Mouse (Mus musculus): Measurements from ENCODE around the gene Bbof1. TPM values are rescaled to one million over a fixed set of nuclear protein-coding genes. Genes with fewer than 3 reads are reported as not detected.
A peak's percentile ranks its signal among the peaks of the same experiment; 100 is the strongest.

Gene Bbof1
- 1 to 10 TPM in 3 of 4 experiments, under 1 TPM in 1; 0.92 to 2.3 (median 1.4) TPM for total RNA-seq (2022)

DNA sequence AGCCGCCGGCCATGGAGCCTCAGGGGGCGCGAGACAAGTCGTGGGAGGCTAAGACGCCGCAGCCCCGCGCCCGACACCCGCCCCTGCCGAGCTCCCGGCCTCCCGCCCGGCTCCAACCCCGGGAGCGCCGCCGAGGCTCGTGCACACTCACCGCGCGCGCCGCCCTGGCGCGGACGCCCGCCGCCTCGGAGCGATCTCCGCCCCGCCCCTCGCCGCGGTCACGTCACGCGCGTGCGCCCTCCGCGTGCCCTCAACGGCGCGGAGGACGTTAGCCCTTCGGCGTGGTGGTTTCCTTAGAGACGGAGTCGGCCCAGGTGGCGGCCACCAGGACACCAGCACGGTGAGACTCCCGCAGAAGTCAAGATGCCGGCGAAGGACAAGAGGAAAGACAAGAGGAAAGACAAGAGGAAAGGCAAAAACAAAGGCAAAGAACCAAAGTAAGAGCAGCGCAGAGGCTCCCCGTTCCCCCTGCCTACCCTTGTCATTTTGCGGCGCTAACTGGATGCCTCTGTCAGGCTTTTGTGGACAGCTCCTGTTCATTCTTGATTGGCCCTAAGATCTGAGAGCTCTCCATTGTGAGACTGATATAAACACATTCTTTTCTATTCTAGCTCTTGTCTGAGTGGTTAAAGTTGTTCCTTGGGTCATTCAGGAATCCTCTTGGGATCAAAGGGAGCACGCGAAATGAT, at the start of gene Bbof1, which contains the start of gene Entpd5:
Gene Bbof1 (plus strand): TSS at position 253 of the 689 bp plus-strand sequence.
Gene Entpd5 (minus strand): TSS at position 211 of the 689 bp plus-strand sequence.
- DNase-seq (ENCODE audit: low spot score), result peak; percentile 85

DNA sequence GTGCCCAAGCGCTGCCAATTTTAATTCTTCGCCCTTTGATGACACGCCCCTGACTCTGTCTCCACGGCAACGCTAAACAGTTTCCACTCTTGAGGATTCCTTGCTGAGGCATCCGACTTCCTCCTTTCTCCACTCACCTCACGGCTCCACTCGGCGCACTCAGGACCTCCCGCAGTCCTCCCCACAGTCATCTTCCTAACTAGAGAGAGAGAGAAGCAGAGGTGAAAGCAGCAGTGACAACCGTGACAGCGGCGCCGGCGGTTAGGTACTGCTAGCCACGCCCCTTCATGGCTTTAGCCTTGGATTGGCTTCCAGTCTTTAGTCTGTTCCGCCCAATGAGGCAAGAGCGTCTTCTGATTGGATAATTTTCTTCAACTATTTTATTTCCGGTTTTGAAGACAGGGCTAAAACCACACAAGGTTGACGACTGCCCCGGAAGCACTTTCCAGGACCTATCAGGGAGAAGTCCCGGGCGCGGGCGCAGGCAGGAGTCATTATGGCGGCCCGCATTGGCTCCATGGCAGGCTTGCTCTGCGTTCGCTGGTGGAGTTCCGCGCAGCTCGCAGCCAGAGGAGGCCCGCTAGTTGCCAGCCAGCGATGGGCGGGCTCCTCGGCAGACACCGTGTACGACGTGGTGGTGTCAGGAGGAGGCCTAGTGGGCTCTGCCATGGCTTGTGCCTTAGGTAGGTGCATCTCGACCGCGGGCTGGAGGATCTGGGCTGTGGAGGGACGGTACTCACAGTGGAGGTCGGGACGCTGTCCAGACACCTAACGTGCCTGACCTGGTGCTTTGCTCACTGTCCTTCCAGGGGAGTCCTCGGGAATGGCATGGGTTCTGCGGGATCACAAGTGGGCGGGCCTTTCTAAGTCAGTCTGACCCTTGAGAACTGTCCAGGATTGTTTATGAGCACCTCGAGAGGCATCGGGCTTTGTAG, 47.0 kb upstream of the Bbof1 start, which contains the start of the genes Coq6 and Fam161b:
Gene Coq6 (plus strand): TSS at position 103 of the 935 bp plus-strand sequence.
Gene Fam161b (minus strand): TSS at position 279 of the 935 bp plus-strand sequence.
- peak; percentile 97 for DNase-seq (ENCODE audit: low spot score)

GRCm38 (mm10) chr12:84362872-84363271, 46.0 kb upstream of the Bbof1 start:
- no peak for DNase-seq (ENCODE audit: low spot score)

DNA sequence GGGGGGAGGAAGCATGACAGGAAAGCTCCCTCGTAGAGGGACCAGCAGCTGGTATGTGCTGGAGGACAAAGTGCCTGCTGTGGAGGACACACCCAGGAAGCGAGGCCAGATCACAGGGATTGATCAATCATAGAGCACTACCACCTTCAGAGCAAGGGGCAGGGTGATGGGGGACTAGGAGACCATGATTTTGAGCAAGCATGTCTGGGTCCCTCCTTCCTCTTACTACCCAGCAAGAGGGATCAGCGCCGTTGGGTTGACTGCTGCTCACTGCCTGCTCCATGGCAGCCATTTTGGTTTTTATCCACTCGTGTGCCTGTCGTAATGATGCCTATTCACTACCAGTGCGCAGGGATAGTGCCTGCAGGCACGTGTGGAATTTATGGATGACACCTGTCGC, 44.6 kb upstream of the Bbof1 start:
- no peak for DNase-seq (ENCODE audit: low spot score)

- DNase-seq (ENCODE audit: low spot score), result no peak
These were observed 43.7 kb upstream of the Bbof1 start for GRCm38 (mm10) chr12:84365137-84365536.

DNA sequence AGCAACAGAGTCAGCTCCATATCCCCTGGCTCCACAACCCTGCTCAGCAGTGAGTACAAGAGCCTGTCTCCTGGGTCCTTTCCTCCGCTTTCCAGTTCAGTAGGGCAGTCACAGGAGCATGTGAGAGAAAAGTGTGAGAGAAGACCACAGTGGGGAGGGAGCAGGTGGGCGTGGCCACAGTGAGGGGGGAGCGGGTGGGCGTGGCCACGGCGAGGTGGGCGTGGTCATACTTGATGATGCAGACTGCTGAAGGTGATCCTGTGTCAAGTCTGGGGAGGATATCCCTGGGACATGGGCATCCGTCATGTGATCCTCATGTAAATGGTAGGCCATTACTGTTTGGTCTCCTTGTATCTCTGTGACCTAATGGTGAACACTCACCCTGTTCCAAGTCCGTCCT, 41.9 kb upstream of the Bbof1 start:
- no peak for DNase-seq (ENCODE audit: low spot score)

GRCm38 (mm10) chr12:84371647-84372046, 37.2 kb upstream of the Bbof1 start:
- DNase-seq (ENCODE audit: low spot score), result no peak

- no peak for DNase-seq (ENCODE audit: low spot score)
These were observed 34.9 kb upstream of the Bbof1 start for GRCm38 (mm10) chr12:84373831-84374481.

DNA sequence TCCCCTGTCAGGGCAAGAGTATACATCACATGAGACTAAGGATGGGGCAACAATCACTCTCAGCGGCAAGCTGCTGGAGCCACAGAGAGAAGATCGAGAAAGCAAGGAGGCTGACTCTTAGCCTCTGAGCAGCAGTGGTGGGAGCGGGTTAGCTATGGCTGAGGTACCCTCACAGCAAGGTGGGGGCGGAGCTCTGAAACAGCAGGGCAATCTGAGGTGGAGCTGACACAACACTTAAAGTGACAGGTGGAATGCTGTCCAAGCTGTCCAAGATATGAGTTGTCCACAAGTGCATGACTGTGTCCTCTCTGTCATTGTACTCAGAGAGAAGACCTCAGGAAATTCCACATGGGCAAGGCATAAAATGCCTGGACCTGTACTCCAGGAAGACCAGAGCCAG, 26.5 kb upstream of the Bbof1 start:
- DNase-seq (ENCODE audit: low spot score), result no peak

DNA sequence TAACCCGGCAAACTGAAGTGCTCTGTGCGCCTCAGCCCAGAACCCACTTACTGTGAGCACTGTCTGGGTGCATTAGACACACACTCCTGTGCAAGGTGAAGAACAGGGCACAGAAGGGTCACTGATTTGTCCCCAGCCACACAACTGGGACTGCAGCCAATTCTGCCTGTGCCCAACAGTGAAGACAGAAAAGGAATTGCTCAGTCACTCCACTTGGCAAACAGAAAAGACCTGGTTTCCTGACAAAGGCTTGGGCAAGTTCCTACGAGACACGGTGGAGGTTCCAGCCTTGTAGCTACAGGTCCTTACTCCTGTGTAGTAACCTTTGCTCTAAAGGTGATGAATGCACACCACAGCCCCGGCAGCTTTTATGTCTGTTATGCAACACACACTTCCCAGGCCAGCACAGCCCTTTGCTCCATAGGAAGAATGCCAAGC, 24.2 kb upstream of the Bbof1 start:
- peak; percentile 59 for DNase-seq (ENCODE audit: low spot score)

DNA sequence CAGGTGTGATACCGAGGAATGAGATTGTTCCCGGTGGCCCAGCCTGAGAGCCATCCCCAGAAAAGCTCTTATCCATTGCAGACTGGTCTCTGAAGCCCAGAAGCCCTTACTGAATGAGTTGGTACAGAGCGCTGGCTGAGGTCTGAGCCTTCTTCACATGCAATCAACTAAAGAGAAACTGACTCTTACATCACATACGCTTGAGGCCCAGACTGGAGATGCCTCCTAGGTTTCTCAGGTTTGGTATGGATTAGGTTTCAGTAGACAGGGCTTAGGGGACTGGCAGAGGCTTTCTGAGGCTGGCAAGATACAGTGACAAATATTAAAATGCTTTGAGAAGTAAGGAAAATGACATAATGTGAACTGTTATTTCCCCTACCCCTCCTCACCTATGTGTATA, 23.5 kb upstream of the Bbof1 start:
- no peak for DNase-seq (ENCODE audit: low spot score)

DNA sequence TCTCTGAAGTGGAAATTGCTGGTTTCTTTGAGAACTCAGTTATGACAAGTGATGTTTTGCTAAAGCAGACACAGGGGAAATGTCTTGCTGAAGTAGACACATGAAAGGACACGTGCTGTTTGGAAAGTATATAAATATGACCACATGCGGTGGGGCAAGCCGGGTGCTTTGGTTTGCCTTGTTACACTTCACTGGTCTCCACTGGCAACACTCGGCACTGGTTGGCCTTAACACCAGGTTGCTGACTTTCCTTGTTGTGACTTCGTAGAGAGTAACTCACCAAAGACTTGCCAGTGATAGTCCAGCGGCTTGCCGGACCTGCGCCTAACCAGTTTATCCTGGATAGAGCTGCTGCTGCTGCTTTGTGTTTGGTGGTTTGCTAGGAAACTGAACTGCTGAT, 20.8 kb upstream of the Bbof1 start:
- no peak for DNase-seq (ENCODE audit: low spot score)

DNA sequence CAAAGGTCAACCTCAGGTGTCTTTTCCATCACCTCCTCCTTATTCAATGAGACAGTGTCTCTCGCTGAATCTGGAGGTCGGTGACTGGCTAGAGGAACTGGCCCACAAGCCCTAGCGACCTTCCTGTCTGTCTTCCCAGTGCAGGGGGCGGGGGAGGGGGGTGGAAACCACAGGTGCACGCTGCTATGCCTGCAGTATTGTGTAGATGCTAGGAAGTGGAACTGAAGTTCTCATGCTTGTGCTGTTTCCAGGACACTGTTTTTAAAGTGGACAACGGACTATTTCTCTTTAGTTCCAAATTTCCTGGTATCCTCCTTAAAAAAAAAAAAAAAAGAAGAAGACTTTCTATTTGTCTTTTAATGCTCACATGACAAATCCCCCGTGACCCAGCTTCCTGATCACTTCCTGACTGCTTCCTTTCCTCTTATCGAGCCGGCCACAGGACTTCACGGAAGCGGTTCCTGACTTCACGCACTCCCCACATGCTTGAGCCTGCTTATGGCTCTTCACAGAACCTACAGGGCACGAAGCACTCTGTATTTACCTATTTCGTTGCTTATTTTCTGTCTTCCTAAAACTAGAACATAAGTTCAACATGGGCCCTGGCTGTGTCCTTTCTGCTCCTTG, 20.0 kb upstream of the Bbof1 start:
- peak; percentile 30 for DNase-seq (ENCODE audit: low spot score)

GRCm38 (mm10) chr12:84390336-84390735, 18.5 kb upstream of the Bbof1 start:
- no peak for DNase-seq (ENCODE audit: low spot score)

DNA sequence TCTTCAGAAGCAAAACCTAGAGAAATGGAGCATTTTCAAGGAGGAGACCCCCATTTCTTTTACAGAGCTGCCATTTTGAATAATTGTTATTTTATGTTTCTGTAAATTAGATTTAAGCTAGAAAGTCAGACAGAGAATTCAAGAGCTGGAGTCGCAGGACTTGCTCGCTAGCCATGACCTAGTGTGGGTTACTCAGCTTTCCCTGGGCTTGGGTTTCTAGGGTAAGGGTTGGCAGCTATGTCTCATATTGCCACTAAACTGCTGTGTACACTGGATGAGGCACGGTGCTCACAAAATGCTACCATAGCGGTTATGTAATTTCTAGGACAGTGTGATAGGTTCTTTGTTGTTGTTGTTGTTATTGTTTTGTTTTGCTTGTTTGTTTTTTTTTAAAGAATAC, 16.2 kb upstream of the Bbof1 start:
- DNase-seq (ENCODE audit: low spot score), result no peak

- DNase-seq (ENCODE audit: low spot score), result no peak
These were observed 15.0 kb upstream of the Bbof1 start for GRCm38 (mm10) chr12:84393847-84394246.

DNA sequence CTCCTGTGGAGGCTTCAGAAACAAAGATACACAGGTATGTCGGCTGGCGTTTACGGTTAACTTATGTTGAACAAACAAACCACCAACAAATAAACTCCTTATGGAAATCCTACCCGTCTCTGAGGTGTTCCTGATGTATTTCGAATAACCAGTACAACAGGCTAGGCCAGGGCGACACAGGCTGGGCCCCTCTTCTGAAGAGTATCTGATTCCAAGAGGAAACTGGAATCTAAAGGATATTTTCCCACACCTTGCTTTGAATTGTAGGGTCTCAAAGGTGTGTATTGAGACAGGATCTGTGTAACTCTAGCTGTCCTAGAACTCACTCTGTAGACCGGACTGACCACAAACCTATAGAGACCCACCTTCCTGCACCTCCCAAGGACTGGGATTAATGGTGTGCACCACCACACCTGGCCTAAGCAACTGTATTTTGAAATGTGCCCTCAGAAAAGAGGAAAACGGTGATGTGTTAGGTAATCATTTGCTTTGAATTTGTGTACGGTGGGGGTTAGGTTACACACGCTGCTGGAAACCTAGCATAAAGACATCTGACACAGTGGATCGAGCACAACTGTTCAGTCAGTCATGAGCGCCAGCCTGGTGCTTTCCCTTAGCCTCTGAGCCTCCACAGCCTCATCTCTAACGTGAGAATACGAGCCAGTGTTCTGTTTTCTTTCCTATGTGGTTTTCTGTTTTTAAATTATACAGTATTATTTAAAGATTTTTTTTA, 11.8 kb upstream of the Bbof1 start:
- DNase-seq (ENCODE audit: low spot score), result no peak

DNA sequence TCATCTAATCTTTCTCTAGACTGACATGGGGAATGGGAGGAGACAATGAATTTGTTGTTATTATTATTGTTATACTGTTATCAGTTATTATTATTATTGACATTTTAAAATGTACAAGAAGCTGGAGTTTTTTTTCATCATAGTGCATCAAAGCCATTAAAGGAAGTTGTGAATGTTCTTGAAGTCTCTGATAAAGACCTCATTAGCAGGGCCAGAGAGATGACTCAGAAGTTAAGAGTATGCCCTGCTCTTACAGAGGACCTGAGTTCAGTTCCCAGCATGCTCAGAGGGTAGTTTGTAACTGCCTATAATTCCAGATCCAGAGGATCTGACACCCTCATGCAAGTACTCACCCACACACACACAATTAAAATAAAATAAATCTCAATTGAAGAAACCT, 11.2 kb upstream of the Bbof1 start:
- no peak for DNase-seq (ENCODE audit: low spot score)

DNA sequence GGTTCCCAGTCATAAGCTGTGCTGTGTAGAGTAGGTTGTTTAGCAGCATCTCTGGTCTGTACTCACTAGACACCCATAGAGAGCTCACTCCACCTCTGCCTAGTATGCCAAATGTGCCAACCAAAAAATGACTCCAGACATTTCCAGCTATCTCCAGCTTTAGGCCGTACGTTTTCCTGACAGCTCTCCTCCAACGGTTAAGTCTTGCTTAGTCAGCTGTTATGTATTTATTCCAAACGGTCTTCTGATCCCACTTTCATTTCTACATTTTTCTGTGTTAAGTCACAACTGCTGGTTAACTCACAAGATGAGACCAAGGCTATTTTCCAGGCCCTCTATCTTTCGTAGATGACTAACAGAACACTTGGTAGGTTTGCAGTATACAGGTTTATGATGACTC, 10.2 kb upstream of the Bbof1 start:
- DNase-seq (ENCODE audit: low spot score), result no peak

DNA sequence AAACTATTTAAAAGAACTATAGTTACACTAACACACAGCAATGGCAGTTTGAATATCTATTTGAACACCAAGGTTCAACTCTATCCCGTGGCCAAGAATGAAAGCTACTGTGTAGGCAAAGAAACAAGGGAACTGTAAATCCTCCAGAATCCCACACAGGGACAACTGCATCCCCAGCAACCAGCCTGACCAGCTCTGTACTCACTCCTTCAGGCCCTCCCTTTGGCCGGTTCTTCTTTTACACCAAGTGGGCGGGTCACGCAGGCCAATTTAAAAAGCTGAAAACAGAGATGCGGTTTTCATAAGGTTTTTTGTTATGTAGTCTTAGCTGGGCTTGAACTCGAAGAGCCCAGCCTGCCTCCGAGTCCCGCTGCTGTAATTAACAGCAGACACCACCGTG, 9.7 kb upstream of the Bbof1 start:
- no peak for DNase-seq (ENCODE audit: low spot score)

DNA sequence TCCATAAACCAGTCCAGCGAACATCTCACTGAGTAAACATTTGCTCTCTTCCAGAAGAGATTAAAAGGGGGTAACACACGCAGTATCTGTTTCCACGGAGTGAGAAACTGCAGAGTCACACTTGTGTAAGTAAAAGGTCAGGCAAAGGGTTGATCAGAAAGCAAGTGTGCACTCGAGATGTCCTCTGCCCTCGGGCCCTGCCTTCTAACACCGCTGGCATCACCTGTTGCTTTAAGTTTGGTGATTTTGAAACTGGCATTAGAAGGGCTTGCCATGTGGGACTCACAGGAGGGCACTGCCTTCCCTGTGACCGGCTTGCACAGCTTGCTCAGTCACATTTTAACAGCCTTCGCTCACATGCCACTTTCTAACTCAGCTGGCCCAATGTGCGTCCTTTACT, 9.2 kb upstream of the Bbof1 start:
- no peak for DNase-seq (ENCODE audit: low spot score)
